Mouse (Mus musculus) heart, adult 2 months (tissue): ENCODE measurements around the gene Gm10118. TPM values are rescaled to one million over a fixed set of nuclear protein-coding genes. Genes with fewer than 3 reads are reported as not detected.

Source experiments
- DNase-seq, 2 experiments: peaks; one replicate each; pipeline ENCODE4 v3.0.0; 2021
- H3K27ac ChIP-seq: fragments of 200-600 bp; 2 replicates; pipeline ENCODE4 v1.8.1; 2022
- H3K27me3 ChIP-seq: fragments of 200-500 bp; 2 replicates; pipeline ENCODE4 v1.6.1; 2012; ENCODE audit warnings: mild to moderate bottlenecking, low read length, inconsistent platforms, mixed read lengths; ENCODE audit not compliant: control insufficient read depth, insufficient read depth
- H3K36me3 ChIP-seq: fragments of 200-500 bp; 2 replicates; pipeline ENCODE4 v1.6.1; 2012; ENCODE audit warnings: low read length, inconsistent platforms; ENCODE audit not compliant: control insufficient read depth, insufficient read depth
- H3K4me1 ChIP-seq: fragments of 200-500 bp; 2 replicates; pipeline ENCODE4 v1.6.1; 2011; ENCODE audit warnings: low read length; ENCODE audit not compliant: control insufficient read depth, insufficient read depth
- H3K4me3 ChIP-seq: fragments of 200-600 bp; 2 replicates; pipeline ENCODE4 v1.8.1; 2022
- H3K79me2 ChIP-seq: fragments of 200-500 bp; replicated peaks from 2 replicates; pipeline ENCODE4 v1.6.1; 2012; ENCODE audit warnings: mild to moderate bottlenecking, inconsistent platforms, low read length, moderate library complexity, mixed read lengths; ENCODE audit not compliant: control insufficient read depth, insufficient read depth
- H3K9ac ChIP-seq: fragments of 200-500 bp; 2 replicates; pipeline ENCODE4 v1.6.1; 2012; ENCODE audit warnings: low read depth, mild to moderate bottlenecking, control low read depth, inconsistent platforms, low read length, mixed read lengths
- CTCF ChIP-seq: fragments of 200-600 bp; IDR thresholded peaks from 2 replicates; pipeline ENCODE4 v1.8.1; 2022; ENCODE audit warnings: antibody characterized with exemption, mild to moderate bottlenecking, moderate library complexity
- EP300 ChIP-seq: fragments of 200-500 bp; IDR thresholded peaks from 2 replicates; pipeline ENCODE4 v1.6.1; 2011; ENCODE audit warnings: low read depth, low read length, control low read depth; ENCODE audit not compliant: insufficient read depth
- POLR2A ChIP-seq: fragments of 200-500 bp; IDR thresholded peaks from 2 replicates; pipeline ENCODE4 v1.6.1; 2011; ENCODE audit warnings: mild to moderate bottlenecking, low read depth, low read length, control low read depth; ENCODE audit not compliant: insufficient read depth
- WGBS: fragments of 180-500 bp; shearing (Covaris S2); methylation state at CpG from one replicate; pipeline ENCODE4 v1.1.7; 2018; 5-methylcytosine and 5-hydroxymethylcytosine counted together
- intact Hi-C: fragments of 180-260 bp; cut with DNase I; formaldehyde crosslinking; loops from one replicate; pipeline ENCODE4 v1.15.1; 2025
- polyA plus RNA-seq: library from polyadenylated mRNA; depleted of rRNA; stranded (reverse); fragments of >200 nt; gene quantifications from 2 replicates; pipeline ENCODE4 v1.2.3, GENCODE M21; 2012; rRNA removed
- total RNA-seq, 2 experiments: library from RNA; stranded (reverse); gene quantifications; 2 replicates each; pipeline ENCODE4 v1.2.3; 2021

The Gm10118 gene
- total and polyA plus RNA-seq, 3 experiments: not detected

DNA sequence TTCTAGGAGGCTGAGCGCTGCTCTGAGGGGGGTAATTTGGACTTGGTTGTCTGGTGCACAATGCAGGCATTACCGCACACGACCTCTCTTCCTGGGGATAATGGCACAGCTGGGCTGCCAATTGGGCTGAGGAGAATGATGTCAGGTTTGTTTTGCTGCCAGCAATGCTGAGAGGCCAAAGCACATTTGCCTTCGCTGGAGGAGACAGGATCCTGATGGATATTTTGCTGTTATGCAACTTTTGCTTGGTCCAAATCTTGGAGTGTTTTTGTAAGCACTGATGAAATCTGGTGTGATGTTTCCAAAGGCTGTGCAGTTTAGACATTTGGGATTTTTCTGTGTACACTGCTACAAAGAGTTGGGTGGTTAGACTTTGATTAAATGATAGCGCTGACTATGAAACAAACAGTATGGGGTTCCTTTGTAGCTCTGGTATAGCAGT, 46.8 kb downstream of the Gm10118 start:
- intact Hi-C loops: loop anchor here (10.0 kb wide), 1 partner anchor 74 kb away; no protein-coding TSS in a partner anchor
- Histone ChIP-seq H3K4me1 (peaks cover 2% of the 10 kb centered on the region), H3K27me3 (no peaks in the 10 kb centered on the region), H3K27ac (peak overlapping the region; percentile 0; the same call in 1 of the 2 replicates), H3K79me2 (no peaks in the 10 kb centered on the region), H3K36me3 (no peaks in the 10 kb centered on the region), H3K9ac (no peak overlapping the region), H3K4me3 (no peak overlapping the region)
- 57% methylated on average over 5 of the region's 5 CpGs for WGBS
- DNase-seq: peak; percentile 67 to 84
- TF ChIP-seq CTCF (no peak), EP300 (0 out of 2 replicates have a peak, but pooled peaks have one; percentile 31), POLR2A (no peak)

Other genes starting within 250 kb of the Gm10118 start
- gene Lrrtm3, start 162.8 kb upstream of the Gm10118 start, total RNA-seq: under 1 TPM; 0.08 to 0.14 TPM
- 0.15 and 0.43 TPM in 2 replicates for gene Lrrtm3, start 162.8 kb upstream of the Gm10118 start, polyA plus RNA-seq